Mouse (Mus musculus) G1E-ER4 (cell line): ENCODE data around the gene Serpini1. TPM values are rescaled to one million over a fixed set of nuclear protein-coding genes. Genes with fewer than 3 reads are reported as not detected.

ENCODE experiments used
- GATA1 ChIP-seq: IDR thresholded peaks from one replicate; pipeline ENCODE4 v1.8.0; 2012; ENCODE audit warnings: low read length, inconsistent platforms
- polyA plus RNA-seq: library from polyadenylated mRNA; stranded (reverse); fragments of >175 nt; gene quantifications from 2 replicates; pipeline ENCODE4 v1.2.3, GENCODE M21; 2012

Gene Serpini1
- polyA plus RNA-seq, result 0.02 TPM in 1 of 2 replicates, not detected in the other

DNA sequence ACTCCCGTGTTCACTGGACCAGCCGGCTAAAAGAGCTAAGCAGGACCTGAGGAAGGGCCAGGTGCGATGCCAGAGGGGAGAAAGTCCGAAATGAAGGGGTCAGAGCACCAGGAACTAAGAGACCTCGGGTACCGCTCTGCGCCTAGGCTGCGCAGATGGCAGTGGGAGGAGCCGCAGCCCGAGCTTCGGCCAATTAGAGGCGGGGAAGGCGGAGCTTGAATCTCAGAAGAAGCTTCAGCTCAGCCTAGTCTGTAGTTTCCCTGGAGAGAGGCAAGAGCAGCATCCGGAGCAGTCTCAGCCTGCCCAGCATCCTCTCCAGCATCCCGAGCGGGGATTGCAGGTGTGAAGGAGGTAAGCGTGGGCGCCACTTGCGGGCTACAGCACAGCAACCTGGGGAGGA lies at the start of gene Serpini1:
Gene Serpini1, plus strand, starts transcription at position 256 of the 400 bp plus-strand sequence.
- TF ChIP-seq GATA1, result no peak

- TF ChIP-seq GATA1, result no peak
Measured at GRCm38 (mm10) chr3:75517631-75518250, 39.6 kb upstream of the Serpini1 start.

DNA sequence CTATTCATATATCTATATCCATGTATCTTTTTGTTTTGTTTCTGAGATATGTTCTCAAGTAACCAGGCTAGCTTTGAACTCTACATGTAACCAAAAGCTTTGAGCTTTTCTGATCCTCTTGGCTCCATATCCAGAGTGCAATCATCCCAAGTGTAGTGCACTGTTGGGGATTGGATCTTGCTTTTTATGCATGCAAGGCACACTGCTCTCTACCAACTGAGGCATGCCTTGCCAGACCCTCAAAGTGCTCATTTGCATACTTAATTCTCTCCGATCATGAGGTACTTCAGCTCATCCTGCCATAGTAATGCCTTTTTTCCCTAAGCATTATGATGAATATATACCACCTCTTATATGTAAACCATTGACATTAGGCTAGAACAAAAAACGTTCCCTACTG lies 36.0 kb upstream of the Serpini1 start:
- TF ChIP-seq GATA1, result no peak

GRCm38 (mm10) chr3:75522527-75522926 lies 34.8 kb upstream of the Serpini1 start:
- TF ChIP-seq GATA1, result no peak

DNA sequence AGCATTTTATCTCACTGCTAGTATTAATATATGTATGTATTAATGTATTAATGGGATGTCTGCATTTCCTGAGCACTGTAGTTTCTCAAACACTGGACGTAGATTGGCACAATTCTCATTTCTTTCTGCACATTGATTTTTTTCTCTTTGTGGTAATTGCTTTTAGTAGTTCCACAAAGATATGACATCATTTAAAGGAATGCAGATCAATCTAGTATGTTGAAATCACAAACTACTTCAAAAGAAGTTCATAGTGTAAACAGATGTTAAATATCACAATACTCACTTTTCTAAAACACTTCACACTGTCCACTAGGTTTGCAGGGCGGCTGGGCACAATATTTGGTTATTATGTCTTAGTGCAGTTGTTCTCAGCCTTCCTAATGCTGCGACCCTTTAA lies 26.3 kb upstream of the Serpini1 start:
- no peak for TF ChIP-seq GATA1

DNA sequence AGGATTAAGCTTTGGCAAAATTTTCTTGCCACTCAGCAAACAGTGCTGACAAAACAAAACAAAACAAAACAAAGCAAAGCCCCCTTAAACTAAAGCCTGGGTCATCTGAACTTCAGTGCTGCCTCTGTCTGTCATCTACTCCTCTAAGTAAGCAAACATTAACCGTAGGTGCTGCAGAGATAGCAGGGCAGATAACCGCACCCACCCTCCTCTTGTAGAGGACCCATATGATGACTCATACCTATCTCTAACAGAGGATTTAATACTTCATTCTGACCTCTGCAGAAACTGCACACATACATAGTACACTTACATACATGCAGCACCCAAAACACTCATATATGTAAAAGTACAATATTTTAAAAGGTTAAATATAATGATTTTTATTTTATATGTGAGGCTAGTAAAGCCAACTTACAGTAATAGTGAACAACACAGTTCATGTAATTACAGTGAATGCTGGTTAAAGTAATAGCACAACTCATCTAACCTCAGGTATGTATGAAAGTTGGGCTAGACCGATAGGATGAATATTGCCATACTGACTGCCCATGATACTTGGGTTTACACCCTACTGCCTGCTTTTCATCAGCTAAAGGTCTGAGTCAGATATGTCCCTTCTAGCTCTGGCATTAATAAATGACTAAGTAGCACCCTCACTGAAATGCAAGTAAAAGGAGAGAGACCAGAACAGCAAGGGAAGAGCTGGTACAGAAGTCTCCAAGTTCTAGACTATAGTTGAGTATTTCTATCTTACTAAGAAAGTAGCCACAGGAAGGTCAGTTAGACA lies 23.1 kb upstream of the Serpini1 start:
- TF ChIP-seq GATA1, result no peak

DNA sequence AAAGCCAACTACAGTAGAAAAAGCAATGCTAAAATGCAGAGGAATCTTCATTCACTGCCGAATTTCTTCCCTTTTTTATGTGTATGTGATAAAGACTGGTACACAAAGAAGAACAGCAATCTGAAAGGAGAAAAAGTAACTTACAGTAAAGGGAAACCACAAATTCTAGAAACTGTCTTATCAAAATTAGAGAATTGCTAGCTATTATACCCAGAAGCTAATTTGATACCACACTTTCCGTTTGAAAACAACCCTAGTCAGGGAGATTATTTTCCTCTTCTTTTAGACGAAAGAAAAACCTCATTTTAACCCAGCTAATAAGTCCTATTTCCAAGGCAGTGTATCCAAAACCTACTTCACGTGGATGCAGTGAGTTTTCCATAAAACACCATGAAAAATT lies 16.1 kb upstream of the Serpini1 start:
- no peak for TF ChIP-seq GATA1

DNA sequence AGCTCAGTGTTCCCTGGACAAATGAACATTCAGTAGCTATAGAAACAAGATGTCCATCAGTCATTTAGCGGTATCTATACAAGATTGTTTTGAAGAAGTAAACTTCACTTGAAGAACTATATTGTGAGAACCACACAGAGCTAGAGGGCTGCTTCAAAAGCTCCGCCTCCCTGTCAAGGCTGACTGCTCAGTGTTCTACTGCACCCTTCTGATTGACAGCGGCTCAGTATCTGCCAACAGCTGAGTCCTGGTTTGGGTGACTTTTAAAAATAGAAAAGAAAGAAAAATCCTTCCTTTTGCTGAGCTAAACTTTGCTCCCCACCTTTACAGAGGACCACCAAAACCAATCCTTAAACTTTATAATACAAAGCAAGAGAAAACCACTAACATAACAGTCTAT lies 14.5 kb upstream of the Serpini1 start:
- TF ChIP-seq GATA1, result no peak

- no peak for TF ChIP-seq GATA1
Measured at GRCm38 (mm10) chr3:75544287-75544686, 13.1 kb upstream of the Serpini1 start.

DNA sequence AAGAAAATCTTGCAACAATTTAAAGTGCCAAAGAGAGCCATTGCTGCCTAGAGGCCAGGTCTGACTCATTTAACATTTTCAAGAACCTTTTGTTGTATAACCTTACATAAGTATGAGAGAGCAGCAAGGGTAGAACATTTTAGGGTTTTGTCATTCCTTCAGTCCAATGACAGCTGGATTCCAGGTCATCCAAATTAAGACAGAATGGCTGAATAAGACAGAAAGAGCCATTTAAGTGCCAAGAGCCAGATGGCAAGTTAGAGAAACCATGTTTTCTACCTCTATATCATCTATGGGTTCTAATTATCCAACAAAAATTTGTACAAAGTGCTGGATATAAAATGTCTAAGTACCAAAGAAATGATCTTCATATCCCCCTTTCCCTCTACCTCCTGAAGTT lies 6.1 kb upstream of the Serpini1 start:
- TF ChIP-seq GATA1, result no peak

- no peak for TF ChIP-seq GATA1
Measured at GRCm38 (mm10) chr3:75556121-75556694, 1.1 kb upstream of the Serpini1 start.

DNA sequence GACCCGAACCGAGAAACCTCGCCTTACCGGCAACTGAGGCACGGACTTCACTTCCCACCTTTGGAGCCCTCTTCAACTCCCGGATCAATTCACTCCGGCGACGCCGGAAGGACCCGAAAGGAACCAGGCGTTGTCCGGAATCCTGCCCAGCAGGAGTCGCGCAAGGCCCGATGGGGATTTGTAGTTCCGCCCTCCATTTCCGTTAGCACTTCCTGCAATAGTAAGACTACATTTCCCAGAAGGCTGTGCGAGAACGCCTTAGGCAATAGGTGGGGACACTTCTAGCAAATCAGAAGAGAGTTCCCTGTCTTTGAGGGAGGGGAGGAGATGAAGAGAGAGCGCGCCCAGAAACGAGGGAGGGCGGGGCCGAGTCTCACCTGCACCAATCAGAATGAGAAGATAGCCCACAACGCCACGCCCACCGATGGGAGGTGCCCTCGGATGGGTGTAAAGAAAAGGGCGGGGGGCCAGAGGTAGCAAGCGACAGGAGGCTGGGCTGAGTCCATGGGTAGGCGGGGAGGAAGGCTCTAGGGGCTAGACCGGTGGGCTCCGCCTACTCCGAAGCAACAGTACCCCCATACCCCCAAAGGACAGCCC lies 554 bp upstream of the Serpini1 start, which contains the start of gene Pdcd10:
Gene Pdcd10, minus strand, starts transcription at position 162 of the 597 bp plus-strand sequence.
- TF ChIP-seq GATA1, result no peak

DNA sequence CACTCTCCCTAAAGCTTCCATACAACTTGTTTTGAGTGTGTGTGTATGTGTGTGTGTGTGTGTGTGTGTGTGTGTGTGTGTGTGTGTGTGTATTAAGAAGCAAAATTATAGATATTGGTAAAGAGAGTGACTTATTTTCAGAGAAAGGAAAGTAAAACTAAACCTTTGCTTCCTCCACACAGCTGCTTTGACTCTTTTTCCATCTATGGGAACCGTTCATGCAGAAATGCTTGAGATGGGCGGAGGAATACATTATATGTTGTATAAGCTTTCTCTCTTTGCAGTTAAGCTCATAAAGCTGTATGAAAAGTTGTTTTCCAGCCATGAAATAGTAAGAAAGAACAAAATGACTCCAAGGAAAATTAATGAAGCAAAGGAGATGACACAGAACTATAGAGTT lies 16.7 kb downstream of the Serpini1 start:
- TF ChIP-seq GATA1, result no peak

GRCm38 (mm10) chr3:75575582-75575981 lies 18.2 kb downstream of the Serpini1 start:
- no peak for TF ChIP-seq GATA1

GRCm38 (mm10) chr3:75579352-75579751 lies 22.0 kb downstream of the Serpini1 start:
- no peak for TF ChIP-seq GATA1

- no peak for TF ChIP-seq GATA1
Measured at GRCm38 (mm10) chr3:75583293-75583692, 25.9 kb downstream of the Serpini1 start.
